Mouse (Mus musculus): ENCODE results near the gene Fgfr2. TPM values are rescaled to one million over a fixed set of nuclear protein-coding genes. Genes with fewer than 3 reads are reported as not detected.

The Fgfr2 gene
- total RNA-seq, 2 experiments from 2014 or later = not detected

DNA sequence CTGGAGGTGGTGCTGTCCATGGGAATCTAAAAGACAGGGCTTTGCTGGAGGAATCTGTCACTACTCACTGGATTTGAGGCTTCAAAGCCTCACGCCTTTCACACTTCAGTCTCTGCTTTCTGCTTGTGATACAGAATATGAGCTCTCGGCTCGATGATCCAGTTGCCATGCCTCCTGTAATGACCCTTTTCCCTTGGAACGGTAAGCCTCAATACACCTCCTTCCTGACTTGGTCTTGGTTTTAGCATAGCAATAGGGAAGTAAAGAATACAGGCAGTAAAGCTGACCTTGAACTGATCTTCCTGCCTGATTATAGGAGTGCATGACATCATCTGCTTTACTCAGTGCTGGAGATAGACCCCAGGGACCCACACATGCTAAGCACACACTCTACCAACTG lies 1017.8 kb downstream of the Fgfr2 start:
- no peak for ATAC-seq (replicated peaks; ENCODE audit: poor library complexity)

DNA sequence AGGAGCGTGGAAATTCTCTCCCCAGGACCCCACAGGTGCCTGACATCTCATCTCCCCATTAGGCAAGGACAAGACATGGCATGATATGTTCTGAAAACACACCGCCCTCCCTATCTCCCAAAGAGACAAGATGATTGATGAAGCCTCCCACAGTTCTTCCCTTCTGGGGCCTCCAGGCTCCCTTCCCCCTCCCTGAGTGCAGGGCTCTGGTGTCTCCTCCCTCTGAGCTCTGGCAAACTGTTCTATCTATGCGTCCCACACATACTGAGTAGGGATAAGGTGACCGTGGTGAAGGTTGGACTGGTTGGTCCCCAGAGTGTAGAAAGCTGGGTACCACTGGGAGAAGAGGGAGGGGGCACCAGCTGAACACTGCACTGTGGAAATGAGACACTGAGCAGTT lies 1024.7 kb downstream of the Fgfr2 start:
- no peak for ATAC-seq (replicated peaks; ENCODE audit: poor library complexity)

DNA sequence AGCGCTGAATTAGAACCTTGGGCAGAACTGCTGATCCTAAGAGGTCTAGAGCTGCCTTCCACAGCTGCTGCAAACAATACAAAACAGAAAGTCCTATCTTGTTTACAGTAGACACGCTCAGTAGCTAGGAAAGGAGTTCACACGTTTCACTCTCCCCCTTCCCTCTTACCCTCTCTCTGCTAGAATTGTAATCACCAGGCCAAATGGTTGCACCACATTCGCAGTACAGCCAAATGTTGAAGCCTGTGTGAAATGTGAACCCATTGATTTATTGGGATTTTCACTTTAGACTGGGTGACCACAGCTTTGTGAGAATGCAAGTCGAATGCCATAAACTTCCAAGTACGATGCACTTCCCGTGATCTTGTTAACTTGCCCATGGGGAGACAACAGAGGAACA lies 1028.5 kb downstream of the Fgfr2 start:
- no peak for ATAC-seq (replicated peaks; ENCODE audit: poor library complexity)

DNA sequence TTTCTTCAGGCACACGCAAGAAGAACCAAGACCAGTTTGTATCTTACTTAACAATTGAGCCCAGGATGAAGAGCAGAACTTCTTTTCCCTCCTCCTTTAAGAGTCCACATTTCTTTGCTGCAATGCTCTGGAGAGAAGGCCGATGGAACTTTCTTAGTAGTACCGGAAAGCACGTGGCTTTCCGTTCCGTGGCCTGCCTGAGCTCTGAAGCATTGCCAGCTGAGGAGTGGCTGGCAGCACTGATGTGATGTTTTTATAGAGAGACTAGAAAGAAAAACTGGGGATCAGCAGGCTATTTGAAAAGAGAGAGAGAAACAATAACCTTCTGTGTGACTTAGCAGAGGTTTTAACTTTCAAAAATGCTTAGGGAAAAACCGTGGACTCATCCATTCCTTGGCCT lies 1031.6 kb downstream of the Fgfr2 start:
- no peak for ATAC-seq (replicated peaks; ENCODE audit: poor library complexity)

DNA sequence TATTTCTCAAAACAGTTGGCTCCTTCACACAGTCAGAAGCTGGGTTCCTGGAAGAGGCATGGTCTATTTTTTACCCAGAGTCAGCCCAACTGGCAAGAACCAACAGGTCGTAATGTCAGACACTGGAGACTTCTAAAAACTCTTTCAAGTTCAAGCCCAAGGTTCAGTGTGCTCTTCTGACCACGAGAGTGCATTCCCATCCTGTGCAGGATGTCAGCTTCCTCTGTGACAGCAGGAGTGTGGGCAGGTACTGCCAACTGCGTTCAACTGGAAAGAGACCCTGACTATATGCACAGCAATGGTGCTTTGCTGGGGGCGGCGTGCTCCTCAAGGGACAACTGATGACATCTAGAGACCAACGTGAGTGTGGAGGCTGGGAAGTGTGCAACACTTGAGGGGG lies 1034.5 kb downstream of the Fgfr2 start:
- ATAC-seq (replicated peaks; ENCODE audit: poor library complexity) = no peak

DNA sequence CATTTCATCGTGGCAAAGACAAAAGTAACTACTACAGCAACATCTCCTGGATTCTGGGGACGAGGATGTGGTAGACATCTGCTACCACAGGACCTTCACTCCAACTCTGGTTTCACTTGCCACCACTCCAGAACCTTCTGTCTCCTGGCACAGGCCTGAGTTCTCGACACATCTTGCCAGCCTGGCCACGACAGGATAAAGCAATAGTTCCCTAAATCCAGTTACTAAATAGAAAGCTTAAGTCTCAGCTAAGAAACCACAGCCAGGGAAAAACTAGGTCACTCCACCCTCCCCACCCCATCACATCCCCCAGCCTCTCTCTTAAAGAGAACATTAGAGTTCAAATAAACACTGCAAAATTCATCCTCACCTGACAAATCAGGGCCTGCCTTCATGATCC lies 1035.0 kb downstream of the Fgfr2 start:
- ATAC-seq (replicated peaks; ENCODE audit: poor library complexity) = no peak

DNA sequence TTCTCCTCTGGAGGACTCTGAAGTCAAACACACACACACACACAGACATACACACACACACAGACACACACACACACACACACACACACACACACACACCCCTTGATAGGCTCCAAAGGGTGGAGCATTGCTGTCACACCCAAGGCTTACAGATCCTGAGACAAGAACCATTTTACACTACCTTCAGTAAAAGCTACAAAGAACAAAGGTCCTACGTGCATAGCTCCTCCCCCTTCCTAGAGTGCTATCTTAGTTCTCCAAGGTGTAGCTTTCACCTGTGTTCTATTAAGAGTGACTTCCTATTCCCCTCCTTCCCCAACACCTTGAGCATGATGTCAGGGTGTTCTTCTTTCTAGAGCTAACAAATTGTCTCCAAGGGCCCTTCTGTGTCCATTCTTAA lies 1047.3 kb downstream of the Fgfr2 start:
- ATAC-seq (replicated peaks; ENCODE audit: poor library complexity) = no peak

DNA sequence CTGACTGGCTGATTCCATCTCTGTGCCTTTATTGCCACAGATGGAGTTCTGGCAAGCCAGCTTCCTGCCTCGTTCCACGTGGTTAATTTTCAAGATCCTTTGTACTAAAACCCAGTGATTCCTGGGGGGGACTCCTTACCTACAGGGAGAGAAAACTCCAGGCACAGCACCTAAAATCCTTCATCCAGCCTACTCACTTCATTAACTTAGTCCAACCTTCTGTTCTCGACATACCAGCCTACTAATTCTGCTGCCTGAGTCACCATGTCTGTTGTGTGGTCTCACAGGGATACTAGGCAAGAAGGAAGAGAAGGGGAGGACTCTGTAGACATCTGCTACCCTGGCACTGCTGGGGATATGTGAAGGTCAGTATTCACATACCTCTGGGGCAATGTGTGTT lies 1048.6 kb downstream of the Fgfr2 start:
- no peak for ATAC-seq (replicated peaks; ENCODE audit: poor library complexity)

DNA sequence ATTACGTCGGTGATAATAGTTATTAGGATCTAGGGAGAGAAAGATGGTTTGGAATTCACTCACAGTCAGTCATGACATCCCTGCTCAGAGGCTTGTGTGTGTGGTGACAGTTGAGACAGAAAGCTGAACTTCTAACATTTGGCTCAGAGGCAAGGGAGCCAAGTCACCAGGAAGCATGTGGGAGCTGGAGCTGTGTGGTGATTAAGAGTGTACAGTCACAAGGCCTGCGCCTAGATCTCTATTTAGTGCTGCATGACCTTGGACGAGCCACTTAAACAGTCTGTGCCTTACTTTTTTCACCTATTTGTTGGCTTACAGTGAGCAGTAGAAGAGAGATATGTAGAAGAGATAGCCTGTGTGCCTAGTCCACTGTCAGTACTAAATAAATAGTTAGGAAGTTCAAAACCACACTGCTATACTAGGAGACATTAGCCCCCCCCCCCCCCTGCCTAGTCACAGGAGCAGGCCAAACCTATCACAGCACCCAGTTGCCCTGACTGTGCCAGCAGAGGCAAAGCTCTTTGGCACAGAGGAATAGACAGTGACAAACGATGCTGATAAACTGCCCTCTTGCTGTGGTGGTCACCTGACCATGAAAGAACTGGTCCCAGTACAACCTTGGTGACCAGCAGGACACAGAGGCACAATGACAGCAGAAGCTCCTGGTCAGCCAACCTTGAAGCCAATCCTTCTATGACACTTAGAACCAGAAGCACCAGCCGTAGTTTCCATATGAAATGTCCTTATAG lies 1052.1 kb downstream of the Fgfr2 start:
- no peak for ATAC-seq (replicated peaks; ENCODE audit: poor library complexity)

DNA sequence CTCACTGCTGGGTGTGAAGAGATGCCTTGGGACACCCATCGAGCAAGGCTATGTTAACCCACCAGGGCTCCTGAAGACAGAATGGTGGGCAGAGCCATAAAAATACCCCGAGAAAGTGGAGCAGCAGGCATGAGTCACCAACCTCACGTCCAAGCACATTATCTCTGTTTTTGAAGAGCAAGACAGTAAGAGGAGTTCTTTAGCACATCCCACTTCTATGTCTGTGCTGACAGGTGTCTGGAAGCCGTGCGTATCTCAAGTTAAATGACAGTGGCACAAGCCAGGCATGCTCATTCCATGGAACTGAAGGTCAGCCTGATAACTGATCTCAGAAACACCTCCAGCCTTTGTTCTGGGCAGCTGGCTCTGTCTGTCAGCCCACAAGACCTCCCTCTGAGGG lies 1055.2 kb downstream of the Fgfr2 start:
- ATAC-seq (replicated peaks; ENCODE audit: poor library complexity) = no peak

DNA sequence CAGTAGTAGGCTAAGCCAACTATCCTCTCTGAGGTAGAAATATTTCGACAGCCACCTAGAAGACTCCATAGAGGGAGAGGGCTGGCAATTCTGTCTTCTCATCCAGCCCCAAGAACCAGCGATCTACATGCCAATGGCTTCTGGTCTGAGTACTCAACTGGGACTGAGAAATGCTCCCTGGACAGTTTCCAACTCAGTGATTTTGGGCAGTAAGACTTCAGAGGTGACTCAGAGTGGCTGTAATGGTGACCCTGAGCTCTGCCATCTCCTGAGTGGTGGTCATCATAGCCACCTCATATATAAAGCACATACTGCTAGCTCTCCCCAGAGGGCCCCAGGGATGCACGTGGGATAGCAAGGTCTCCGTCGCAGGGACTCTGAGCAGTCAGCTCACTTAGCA lies 1055.6 kb downstream of the Fgfr2 start:
- ATAC-seq (replicated peaks; ENCODE audit: poor library complexity) = no peak

DNA sequence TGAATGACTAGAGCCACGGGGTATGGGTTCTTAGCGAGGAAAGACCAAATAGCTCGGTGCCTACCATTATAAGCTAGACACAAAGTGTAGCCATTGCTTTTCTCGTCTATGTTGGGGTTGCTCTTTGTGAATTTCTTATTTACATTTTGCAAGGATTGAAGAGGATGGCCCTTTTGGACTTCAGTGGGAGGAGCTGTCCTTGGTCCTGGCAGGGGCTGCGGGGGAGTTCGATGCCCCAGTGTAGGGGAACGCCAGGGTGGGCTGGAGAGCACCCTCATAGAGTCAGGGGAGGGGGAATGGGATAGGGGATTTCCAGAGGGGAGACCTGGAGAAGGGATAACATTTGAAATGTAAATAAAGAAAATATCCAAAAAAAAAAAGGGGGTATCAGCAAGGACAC lies 1063.0 kb downstream of the Fgfr2 start:
- ATAC-seq (replicated peaks; ENCODE audit: poor library complexity) = no peak

DNA sequence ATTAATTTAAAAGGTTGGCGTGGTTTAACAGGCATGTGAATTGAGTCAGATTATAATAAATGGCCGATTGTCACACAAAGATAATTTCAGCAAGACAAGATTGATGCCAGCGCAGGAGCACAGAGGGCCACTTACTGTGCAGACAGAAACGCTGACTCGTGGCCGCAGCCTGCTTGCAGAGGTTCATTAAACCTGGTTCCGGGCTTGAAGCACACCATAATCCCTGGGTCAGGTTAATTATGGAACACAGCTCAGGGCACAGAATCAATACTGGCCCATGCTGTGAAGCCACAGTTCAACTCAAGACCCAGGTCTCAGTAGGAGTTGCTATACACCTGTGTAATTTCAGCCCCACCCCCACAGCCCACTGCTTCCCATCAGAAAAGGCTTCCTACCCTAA lies 1066.6 kb downstream of the Fgfr2 start:
- ATAC-seq (replicated peaks; ENCODE audit: poor library complexity) = no peak

DNA sequence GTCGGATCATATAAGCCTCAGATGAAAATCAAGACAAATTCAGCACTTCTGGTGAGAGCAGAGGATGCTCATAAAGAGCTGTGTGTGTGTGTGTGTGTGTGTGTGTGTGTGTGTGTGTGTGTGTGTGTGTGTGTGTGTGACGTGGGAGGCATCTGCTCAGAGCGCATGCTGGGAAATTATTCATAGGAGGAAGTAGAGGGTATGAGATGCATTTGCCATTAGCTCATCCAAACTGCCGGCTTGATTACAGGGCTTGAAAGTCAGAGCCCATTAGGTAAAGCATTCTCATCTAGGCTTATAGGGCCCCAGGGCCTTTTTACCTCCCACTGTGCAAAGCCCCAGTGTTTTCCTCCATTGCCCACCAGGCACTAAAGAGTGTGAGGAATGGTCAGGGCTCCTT lies 1076.5 kb downstream of the Fgfr2 start:
- ATAC-seq (replicated peaks; ENCODE audit: poor library complexity) = no peak

DNA sequence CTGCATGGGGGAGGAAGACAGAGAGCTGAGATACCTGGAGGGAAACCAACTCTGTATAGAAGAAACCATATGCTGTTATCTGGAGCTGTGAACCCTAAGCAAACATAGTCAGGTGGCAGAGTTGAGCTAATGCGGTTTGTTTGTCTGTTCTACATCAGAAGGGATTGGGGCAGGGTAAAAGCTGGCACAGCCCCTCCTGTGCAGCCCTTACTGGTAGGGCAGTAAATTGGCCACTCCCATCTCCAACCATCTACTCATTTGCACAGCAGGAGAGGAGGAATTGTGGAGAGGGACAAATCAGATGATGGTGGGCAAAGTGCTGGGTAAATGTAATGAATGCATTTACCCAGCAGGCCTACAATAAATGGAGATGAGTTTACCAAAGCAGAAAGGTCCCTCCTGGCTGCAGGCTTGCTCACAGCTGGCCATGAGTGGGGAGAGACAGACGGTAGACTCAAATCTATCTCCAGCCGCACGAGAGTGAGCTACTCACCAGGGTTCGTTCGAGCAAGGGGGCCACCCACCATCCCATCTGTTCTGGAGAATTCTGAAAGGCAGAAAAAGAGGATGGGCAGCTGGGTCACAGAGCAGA lies 1091.1 kb downstream of the Fgfr2 start:
- no peak for ATAC-seq (replicated peaks; ENCODE audit: poor library complexity)

DNA sequence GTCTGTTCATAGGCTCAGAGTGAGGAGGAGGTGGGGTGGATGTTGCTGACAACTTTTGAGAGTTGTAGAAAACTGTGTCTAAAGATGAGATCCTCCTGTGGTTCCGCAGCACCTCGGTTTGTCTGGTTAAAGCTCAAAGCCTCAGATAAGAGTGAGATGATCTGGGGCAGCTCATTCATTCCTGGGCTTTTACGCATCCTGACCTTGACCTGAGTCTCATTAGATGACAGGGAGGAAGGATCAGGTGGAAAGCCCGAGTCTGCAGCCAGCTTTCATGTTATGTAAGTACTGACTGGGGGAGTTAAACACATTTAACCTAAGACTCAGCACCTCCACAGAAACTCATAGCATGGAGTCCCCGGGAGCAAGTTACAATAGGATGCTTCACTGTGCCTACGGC lies 1096.5 kb downstream of the Fgfr2 start:
- no peak for ATAC-seq (replicated peaks; ENCODE audit: poor library complexity)

DNA sequence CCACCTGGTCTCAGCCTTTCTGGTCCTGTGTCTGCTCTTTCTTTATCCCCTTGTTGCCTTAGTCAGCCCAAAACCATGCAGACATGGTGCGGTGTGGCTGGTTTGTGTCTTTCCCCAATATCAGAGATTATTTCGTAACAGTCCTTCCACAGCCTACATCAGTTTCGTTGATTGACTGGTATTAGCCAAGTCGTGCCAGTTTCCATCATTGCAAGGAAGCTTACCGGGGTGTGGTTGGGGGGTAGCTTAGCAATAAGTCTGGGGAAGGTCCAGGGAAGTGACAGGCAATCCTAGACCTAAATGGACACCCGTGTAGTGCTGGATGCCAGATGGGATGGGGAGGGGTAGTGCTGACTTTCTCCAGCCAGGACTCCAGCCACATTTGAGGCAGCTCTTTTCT lies 1097.6 kb downstream of the Fgfr2 start:
- no peak for ATAC-seq (replicated peaks; ENCODE audit: poor library complexity)

DNA sequence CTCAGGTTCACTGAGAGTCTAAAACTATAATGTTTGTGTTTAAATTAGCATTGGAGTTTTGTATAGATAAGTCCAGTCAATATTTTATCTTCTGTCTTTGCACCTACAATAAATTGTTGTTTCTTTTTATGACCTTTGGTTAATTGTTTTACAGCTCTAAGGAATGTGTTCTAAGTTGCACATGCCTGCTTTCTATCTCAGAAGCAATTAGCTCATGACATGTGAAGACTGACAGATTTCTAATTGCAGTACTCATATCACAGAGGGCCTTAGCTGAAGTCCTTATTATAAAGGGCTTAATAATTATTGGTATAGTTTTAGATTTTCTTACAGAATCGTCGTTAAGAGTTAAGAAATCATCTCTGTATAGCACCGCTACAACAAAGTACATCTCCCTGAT lies 1107.2 kb downstream of the Fgfr2 start:
- ATAC-seq (replicated peaks; ENCODE audit: poor library complexity) = no peak

DNA sequence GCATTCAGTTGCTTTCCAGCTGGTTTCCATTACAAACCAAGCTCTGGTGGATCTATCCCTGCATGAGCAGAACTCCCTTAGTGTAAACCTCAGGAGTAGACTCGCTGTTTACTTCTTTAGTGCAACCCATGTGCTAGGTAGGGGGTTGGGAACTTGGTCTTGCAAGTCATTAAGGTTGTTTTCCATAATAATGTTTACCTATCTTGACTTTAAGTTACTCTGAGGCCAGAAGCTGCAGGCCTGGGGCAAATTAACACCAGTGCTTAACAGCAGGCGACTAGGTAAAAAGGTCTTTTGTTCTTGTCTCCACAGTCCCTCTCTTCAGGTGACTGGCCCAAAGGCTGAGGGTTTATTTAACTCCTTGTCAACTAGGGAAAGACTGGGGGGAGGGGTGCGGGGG lies 1108.0 kb downstream of the Fgfr2 start:
- ATAC-seq (replicated peaks; ENCODE audit: poor library complexity) = no peak

DNA sequence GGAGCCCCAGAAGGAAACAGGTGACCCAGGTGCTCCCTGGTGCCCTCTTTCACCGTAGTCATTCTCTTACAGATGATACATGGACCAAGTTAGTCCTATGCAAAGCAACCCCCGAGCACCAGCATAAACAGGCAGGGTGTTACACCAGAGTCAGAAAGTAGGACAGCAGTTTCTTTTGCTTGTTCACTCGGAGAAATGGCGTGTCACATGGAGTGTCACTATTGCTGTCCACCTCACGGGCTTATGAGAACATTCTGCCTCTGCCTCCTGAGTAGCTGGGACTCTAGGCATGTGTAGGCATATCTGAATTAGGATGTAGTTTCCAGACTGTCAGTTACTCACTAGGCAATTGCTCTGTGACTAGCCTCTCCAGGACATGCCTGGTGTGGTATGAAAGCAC lies 1109.2 kb downstream of the Fgfr2 start:
- ATAC-seq (replicated peaks; ENCODE audit: poor library complexity) = no peak

DNA sequence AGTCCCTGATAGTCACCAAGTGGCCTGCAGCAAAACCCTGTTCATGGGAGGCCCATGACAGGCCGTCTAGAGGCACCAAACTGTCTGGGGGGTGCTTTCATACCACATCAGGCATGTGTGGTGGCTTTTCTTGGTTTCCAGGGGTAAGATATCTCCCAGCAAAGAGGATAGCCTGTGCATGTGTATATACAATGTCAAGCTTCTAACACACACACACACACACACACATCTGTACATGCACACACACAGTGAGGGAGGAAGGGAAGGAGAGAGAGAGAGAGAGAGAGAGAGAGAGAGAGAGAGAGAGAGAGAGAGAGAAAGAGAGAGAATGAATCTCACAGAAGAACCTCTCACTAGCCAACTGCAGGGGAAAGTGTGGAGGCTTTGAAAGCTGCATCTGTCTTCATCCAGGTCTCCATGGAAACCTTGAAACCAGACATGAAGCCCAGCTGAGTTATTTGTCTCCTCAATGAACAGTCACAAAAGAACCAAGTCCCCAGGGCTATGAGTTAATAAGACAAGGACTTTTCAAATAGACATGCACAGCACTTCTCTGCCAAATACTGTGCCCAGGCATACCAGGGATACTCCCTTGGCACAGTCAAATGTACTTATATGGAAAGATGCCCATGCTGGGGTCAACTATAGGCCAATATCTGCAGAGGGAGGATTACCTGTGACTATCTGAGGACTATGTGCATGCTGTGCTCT lies 1110.0 kb downstream of the Fgfr2 start:
- ATAC-seq (replicated peaks; ENCODE audit: poor library complexity) = no peak

DNA sequence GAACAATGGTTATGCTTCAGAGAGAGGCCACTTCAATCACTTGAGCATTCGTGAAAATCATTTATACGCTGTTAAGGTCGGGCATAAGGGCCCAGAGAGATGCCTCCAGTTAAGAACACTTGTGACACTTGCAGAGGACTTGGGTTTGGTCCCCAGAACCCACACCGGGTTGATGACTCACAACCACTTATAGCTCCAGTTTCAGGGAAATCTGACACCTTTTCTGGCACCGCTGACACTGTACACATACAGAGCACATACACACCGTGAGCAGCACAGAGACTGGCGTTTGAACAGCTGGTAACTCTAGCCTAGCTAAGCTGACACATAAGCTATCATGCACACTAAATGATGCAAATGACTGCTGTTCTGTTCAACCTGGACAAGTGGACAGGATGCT lies 1114.1 kb downstream of the Fgfr2 start:
- no peak for ATAC-seq (replicated peaks; ENCODE audit: poor library complexity)
